Mouse (Mus musculus): ENCODE results near the gene Hdac4.

DNA sequence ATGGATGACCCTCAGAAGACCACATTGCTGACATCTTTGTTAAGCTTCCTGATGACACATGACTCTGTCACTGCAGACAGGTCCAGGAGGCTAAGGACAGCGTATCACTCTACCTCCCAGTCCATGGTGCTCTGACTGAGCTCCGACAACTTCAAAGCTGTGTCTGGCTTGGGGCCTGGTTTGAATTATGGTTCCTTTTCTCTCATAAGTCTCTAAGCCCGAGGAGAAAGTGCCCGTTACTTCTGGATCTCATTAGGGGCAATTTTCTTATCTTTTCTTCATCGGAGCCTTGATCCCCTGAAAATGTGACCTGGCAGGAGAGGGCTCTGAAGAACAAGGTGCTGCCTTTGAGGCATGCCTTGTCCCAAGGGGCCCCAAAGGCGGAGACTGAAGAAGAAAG lies 242.6 kb downstream of the Hdac4 start:
- TF ChIP-seq GATA1 (IDR thresholded peaks at IDR 0.05; ENCODE audit: low read length): no peak
- no peak for TF ChIP-seq TAL1 (IDR thresholded peaks at IDR 0.05; ENCODE audit: low read length)
